Mouse (Mus musculus) lung, postnatal 0 days (tissue): Measurements from ENCODE around the gene Rfx1.

Experiments
- CTCF ChIP-seq: IDR thresholded peaks from 2 replicates; pipeline ENCODE4 v1.5.1; 2016; ENCODE audit warnings: antibody characterized with exemption, mild to moderate bottlenecking
- EP300 ChIP-seq: IDR thresholded peaks from 2 replicates; pipeline ENCODE4 v1.6.1; 2016; ENCODE audit warnings: antibody characterized with exemption, mild to moderate bottlenecking, control low read depth

DNA sequence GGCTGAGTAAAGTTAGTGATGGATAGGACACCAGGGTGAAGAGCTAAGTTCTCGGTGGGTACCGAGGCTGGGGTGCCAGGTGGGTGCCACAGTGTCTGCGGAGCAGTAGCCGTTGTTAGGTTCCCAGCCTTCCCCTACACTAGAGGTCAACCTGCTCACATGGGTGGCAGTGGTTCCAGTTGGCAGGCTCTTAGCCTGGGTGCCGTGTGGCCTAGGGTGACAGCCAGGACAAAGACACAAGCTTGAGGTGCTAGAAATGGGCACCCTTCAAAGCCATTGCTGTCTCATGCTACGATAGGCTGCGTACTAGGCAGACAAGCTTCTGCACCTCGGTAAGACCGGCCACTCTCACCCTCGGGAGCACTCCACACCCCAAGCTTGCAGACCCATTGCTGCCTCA, 5.7 kb downstream of the Rfx1 start:
- TF ChIP-seq CTCF (no peak), EP300 (no peak)
